Mouse (Mus musculus): ENCODE data around the gene Tmco5. TPM values are rescaled to one million over a fixed set of nuclear protein-coding genes. Genes with fewer than 3 reads are reported as not detected.

Tmco5 gene
- polyA plus RNA-seq, 1 experiment from 2014 or later = not detected

DNA sequence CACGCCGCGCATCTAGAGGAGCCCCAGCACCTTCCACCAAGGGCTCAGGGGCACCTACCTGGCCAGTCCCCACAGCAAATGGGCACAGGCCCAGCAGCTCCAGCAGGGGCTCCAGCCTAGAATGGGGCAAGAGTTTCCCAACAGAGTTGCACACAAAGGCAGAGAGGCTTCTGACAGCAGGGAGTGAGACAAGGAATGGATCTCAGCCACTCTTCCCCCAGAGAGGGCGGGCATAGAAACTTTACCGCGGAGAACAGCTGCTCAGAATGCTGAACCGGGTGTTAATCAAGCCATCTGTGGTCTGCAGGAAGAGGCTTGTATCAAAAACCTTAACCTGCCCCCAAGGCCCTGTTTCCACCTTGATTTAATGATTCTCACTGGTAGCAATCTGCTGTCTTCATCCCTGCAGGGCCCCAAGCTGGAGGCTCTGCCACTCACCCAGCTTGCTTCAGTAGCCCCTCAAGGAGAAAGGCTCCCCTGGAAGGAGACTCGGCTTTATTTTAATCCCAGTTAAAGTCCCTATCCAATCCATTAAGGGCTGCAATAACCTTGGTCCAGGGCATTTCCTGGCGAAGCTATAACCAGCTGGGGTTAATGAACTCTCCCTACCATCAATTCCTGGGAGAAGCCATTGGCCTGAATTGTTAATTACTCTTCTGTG is 1.4 kb upstream of the Tmco5 start:
- Histone ChIP-seq H3K9ac (ENCODE audit: low read depth, low read length) (no peak overlapping the region), H3K9me3 (replicated peaks; ENCODE audit: control insufficient read depth, low read length) (no peaks in the 10 kb centered on the region), H3K27me3 (ENCODE audit: control insufficient read depth, insufficient read depth, low read length) (no peaks in the 10 kb centered on the region), H3K36me3 (ENCODE audit: control insufficient read depth, insufficient read depth, low read length) (no peaks in the 10 kb centered on the region), H3K4me2 (no peak overlapping the region), H3K4me1 (ENCODE audit: control insufficient read depth, insufficient read depth, low read length) (no peaks in the 10 kb centered on the region), H3K27ac (ENCODE audit: low read depth, low read length) (no peak overlapping the region), H3K4me3 (ENCODE audit: low read depth, low read length) (no peak overlapping the region)
- WGBS (ENCODE audit: insufficient replicate concordance) = 39% methylated on average over 9 of the region's 9 CpGs
- ATAC-seq (replicated peaks; ENCODE audit: insufficient number of reproducible peaks, low FRiP score, low TSS enrichment) = no peak

DNA sequence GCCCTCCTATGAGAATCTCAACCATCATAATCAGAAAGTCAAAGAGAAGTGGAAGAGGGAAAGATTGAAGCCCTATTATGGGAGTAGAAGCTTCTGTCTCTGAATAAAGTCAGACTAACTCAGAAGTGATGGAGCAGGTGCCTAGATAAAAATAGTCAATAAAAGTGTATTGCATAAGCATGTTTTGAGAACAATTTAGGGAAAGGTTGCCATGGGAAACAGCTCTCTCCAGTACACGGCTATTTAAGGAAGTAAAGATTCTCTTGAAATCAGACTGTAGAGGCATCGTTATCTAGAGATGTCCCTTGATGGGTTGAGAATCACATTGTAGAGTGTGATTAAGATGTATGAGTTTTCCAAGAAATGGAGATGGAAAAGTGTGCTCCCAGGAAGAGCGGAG is 1.2 kb downstream of the Tmco5 start:
- Histone ChIP-seq H3K9ac (ENCODE audit: low read depth, low read length) (no peak overlapping the region), H3K4me3 (ENCODE audit: low read depth, low read length) (no peak overlapping the region), H3K36me3 (ENCODE audit: control insufficient read depth, insufficient read depth, low read length) (no peaks in the 10 kb centered on the region), H3K27me3 (ENCODE audit: control insufficient read depth, insufficient read depth, low read length) (no peaks in the 10 kb centered on the region), H3K4me1 (ENCODE audit: control insufficient read depth, insufficient read depth, low read length) (no peaks in the 10 kb centered on the region), H3K4me2 (no peak overlapping the region), H3K9me3 (replicated peaks; ENCODE audit: control insufficient read depth, low read length) (no peaks in the 10 kb centered on the region), H3K27ac (ENCODE audit: low read depth, low read length) (no peak overlapping the region)
- ATAC-seq (replicated peaks; ENCODE audit: insufficient number of reproducible peaks, low FRiP score, low TSS enrichment) = no peak
- WGBS (ENCODE audit: insufficient replicate concordance) = 84% methylated on average over 3 of the region's 3 CpGs

DNA sequence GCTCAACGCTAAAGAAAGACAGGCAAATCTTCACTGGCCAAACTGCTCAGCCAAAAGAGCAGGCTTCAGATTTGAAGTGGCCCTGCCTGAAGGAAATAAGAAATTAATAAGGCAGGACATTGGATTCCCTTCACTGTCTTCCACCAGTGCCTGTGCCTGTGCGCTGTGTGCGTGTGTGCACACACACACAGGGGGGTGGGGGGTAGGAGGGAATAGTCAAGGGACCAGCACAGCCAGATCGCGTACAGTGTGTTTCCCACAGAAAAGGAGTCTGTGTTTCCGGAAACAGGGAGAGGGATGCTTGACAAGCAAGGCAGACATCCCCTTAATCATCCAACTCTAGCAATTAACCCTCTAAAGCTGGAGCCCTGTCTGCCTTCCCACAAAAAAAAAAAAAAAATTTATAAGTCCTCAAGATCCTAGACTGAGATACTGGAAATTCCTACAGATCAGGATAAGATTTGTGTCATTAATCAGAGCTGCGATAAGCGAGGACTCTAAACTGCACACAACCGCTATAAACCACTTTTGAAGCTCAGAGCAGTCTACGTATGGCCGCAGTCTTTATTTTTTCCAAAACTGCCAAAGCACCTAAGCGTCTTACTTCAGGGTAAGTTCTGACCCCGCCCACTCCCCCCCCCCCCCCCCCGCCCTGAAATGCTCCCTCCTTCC is 15.0 kb downstream of the Tmco5 start:
- Histone ChIP-seq H3K9me3 (replicated peaks; ENCODE audit: control insufficient read depth, low read length) (no peaks in the 10 kb centered on the region), H3K36me3 (ENCODE audit: control insufficient read depth, insufficient read depth, low read length) (no peaks in the 10 kb centered on the region), H3K4me3 (ENCODE audit: low read depth, low read length) (no peak overlapping the region), H3K4me2 (peak overlapping the region; percentile 61), H3K9ac (ENCODE audit: low read depth, low read length) (no peak overlapping the region), H3K4me1 (ENCODE audit: control insufficient read depth, insufficient read depth, low read length) (no peaks in the 10 kb centered on the region), H3K27me3 (ENCODE audit: control insufficient read depth, insufficient read depth, low read length) (no peaks in the 10 kb centered on the region), H3K27ac (ENCODE audit: low read depth, low read length) (no peak overlapping the region)
- no peak; the same call in 1 of the 2 replicates for ATAC-seq (replicated peaks; ENCODE audit: insufficient number of reproducible peaks, low FRiP score, low TSS enrichment)
- WGBS (ENCODE audit: insufficient replicate concordance) = 40% methylated on average over 14 of the region's 14 CpGs

DNA sequence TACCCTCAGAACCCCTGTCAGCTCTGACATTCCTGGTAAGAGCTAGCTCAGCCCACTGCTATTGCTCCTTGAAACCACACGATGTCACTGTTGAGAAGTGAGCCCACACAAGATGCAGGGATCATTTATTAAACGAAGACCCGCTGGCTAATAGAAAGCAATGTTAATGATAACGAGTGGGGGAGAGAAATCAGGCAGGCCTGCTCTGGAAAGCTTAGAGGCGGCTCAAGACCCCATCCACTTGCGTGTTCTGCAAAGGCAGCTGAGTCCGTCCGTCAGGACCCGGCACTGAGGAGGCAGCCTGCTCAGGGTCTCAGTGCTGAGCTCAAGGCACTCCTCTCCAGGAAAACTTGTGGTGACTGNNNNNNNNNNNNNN is 15.5 kb downstream of the Tmco5 start:
- Histone ChIP-seq H3K4me1 (ENCODE audit: control insufficient read depth, insufficient read depth, low read length) (no peaks in the 10 kb centered on the region), H3K4me3 (ENCODE audit: low read depth, low read length) (peak overlapping the region; percentile 23), H3K9me3 (replicated peaks; ENCODE audit: control insufficient read depth, low read length) (no peaks in the 10 kb centered on the region), H3K36me3 (ENCODE audit: control insufficient read depth, insufficient read depth, low read length) (no peaks in the 10 kb centered on the region), H3K4me2 (peak overlapping the region; percentile 61), H3K27me3 (ENCODE audit: control insufficient read depth, insufficient read depth, low read length) (no peaks in the 10 kb centered on the region), H3K27ac (ENCODE audit: low read depth, low read length) (no peak overlapping the region), H3K9ac (ENCODE audit: low read depth, low read length) (no peak overlapping the region)
- WGBS (ENCODE audit: insufficient replicate concordance) = under 1% methylated on average over 9 of the region's 9 CpGs
- ATAC-seq (replicated peaks; ENCODE audit: insufficient number of reproducible peaks, low FRiP score, low TSS enrichment) = 0 out of 2 replicates have a peak, but pooled peaks have one; percentile 14

DNA sequence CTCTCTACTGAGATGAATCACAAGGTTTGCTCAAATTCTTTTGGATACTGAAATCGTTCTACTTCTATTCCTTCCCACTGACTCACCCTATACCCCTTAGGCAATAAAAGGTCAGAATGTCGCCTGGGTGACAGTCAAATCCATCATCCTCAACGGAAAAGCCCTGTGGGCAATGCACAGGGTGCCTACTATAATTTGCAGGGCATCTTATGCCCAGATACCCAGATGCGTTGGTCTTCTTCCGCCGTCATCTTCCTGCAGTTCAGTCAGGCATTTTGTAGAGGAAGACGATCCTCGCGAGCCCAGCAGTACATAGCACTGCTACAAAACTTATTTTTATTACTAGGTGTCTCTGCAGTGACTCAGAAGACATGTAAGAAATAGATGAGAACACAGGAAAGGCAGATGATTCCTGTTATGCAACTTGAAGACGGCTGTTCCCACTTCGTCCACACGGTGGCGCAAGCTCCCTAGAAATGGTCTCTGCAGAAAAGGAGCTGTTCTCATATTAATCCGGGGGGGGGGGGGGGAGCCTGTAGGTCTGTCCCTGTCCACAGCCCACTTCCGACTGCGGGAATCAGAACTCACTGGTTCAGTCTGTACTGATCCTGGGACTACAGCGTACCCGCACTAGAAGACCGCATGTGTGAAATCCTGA is 21.3 kb downstream of the Tmco5 start:
- Histone ChIP-seq H3K4me3 (ENCODE audit: low read depth, low read length) (peak overlapping the region; percentile 34), H3K9ac (ENCODE audit: low read depth, low read length) (peak overlapping the region; percentile 50; the same call in 1 of the 2 replicates), H3K27ac (ENCODE audit: low read depth, low read length) (no peak overlapping the region), H3K9me3 (replicated peaks; ENCODE audit: control insufficient read depth, low read length) (no peaks in the 10 kb centered on the region), H3K4me1 (ENCODE audit: control insufficient read depth, insufficient read depth, low read length) (no peaks in the 10 kb centered on the region), H3K4me2 (peak overlapping the region; percentile 60), H3K27me3 (ENCODE audit: control insufficient read depth, insufficient read depth, low read length) (no peaks in the 10 kb centered on the region), H3K36me3 (ENCODE audit: control insufficient read depth, insufficient read depth, low read length) (no peaks in the 10 kb centered on the region)
- 15% methylated on average over 19 of the region's 19 CpGs for WGBS (ENCODE audit: insufficient replicate concordance)
- ATAC-seq (replicated peaks; ENCODE audit: insufficient number of reproducible peaks, low FRiP score, low TSS enrichment) = 0 out of 2 replicates have a peak, but pooled peaks have one; percentile 22

DNA sequence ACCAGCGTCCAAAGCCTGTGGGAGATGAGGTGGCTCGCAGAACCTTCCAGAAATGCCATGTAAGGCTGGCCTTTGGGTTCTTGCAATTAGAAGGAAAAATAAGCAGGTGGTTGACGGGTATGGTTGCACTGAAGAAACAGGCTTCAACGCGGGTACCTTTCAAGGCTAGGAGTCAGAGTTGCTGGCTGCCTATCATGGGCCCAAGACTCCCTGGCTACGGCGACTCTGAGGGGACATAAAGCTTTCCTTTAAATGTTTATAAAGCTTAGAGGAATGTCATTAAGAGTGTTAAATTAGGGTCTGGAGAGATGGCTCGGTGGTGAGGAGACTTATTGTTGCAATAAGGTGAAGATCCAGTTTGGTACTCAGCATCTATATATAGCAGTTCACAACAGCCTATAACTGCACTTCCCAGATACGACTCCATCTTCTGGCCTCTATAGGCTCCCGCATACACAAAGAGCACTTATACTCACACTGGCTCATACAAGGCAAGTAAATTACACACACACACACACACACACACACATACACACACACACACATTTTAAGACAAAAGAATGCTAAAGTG is 21.9 kb downstream of the Tmco5 start:
- WGBS (ENCODE audit: insufficient replicate concordance) = 35% methylated on average over 10 of the region's 10 CpGs

DNA sequence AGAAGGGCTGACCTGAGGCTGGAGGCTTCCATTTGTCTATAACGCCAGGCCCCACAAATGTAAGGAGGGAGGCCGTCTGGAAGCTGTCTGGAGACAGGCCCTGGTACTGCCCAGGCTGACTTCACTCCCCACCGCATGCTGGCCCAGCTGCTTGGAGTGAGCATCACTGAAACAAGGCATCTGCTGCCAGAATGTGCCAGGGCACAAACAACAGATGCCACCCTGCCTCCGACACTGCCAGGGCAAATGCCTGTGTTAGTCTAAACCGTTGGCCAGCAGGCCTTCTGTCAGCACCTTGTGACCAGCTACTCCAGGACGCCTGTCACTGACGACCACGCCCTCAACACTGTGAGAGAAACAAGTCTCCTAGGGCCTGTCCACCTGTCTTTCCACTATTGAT is 29.8 kb downstream of the Tmco5 start:
- no peak overlapping the region for H3K4me2 ChIP-seq
- no peaks in the 10 kb centered on the region for H3K27me3 ChIP-seq (ENCODE audit: control insufficient read depth, insufficient read depth, low read length)
- H3K9ac ChIP-seq (ENCODE audit: low read depth, low read length) = no peak overlapping the region
- ATAC-seq (replicated peaks; ENCODE audit: insufficient number of reproducible peaks, low FRiP score, low TSS enrichment) = no peak
- no peak overlapping the region for H3K27ac ChIP-seq (ENCODE audit: low read depth, low read length)
- no peaks in the 10 kb centered on the region for H3K9me3 ChIP-seq (replicated peaks; ENCODE audit: control insufficient read depth, low read length)
- no peaks in the 10 kb centered on the region for H3K36me3 ChIP-seq (ENCODE audit: control insufficient read depth, insufficient read depth, low read length)
- no peaks in the 10 kb centered on the region for H3K4me1 ChIP-seq (ENCODE audit: control insufficient read depth, insufficient read depth, low read length)
- H3K4me3 ChIP-seq (ENCODE audit: low read depth, low read length) = no peak overlapping the region
- 58% methylated on average over 8 of the region's 8 CpGs for WGBS (ENCODE audit: insufficient replicate concordance)

More for the DNA sequence above, 21.9 kb downstream of the Tmco5 start:
- Histone ChIP-seq H3K36me3 (ENCODE audit: control insufficient read depth, insufficient read depth, low read length) (no peaks in the 10 kb centered on the region), H3K4me2 (peak overlapping the region; percentile 60), H3K4me1 (ENCODE audit: control insufficient read depth, insufficient read depth, low read length) (no peaks in the 10 kb centered on the region), H3K27ac (ENCODE audit: low read depth, low read length) (no peak overlapping the region), H3K4me3 (ENCODE audit: low read depth, low read length) (peak overlapping the region; percentile 34), H3K9me3 (replicated peaks; ENCODE audit: control insufficient read depth, low read length) (no peaks in the 10 kb centered on the region), H3K27me3 (ENCODE audit: control insufficient read depth, insufficient read depth, low read length) (no peaks in the 10 kb centered on the region), H3K9ac (ENCODE audit: low read depth, low read length) (peak overlapping the region; percentile 50; the same call in 1 of the 2 replicates)
- ATAC-seq (replicated peaks; ENCODE audit: insufficient number of reproducible peaks, low FRiP score, low TSS enrichment) = no peak

DNA sequence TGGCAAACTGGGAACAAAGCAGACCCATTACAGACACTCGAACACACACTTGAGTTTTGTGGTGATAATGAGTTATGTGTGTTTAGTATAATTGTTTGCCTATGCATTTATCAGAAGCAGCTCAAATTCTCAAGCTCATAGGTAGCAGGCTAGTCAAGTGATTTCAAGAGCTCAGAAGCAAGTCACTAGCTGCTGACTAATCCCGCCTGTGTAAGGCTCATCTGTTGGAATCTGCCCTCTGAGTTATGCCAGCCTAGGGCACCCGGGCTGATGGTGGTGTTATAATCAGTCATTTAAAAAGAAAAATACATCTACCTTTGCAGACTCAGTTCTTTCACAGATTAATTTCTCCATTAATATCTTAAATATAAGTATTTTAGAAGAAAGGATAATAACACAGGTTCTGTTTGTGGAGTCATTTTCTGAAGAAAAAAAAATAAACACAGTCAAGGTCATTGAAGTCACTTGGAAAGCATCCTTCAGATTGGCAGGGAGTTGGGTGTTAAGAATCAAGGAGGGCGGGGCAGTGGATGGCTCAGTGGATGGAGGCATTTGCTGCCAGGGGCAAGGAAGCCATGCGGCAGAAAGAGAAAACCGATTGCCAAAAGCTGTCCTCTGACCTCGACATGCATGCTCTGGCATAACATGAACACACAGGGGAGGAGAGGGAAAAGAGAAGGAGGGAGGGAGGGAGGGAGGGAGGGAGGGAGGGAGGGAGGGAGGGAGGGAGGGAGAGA is 34.0 kb downstream of the Tmco5 start:
- Histone ChIP-seq H3K9me3 (replicated peaks; ENCODE audit: control insufficient read depth, low read length) (no peaks in the 10 kb centered on the region), H3K4me1 (ENCODE audit: control insufficient read depth, insufficient read depth, low read length) (no peaks in the 10 kb centered on the region), H3K9ac (ENCODE audit: low read depth, low read length) (no peak overlapping the region), H3K4me3 (ENCODE audit: low read depth, low read length) (no peak overlapping the region), H3K36me3 (ENCODE audit: control insufficient read depth, insufficient read depth, low read length) (no peaks in the 10 kb centered on the region), H3K27me3 (ENCODE audit: control insufficient read depth, insufficient read depth, low read length) (no peaks in the 10 kb centered on the region), H3K27ac (ENCODE audit: low read depth, low read length) (no peak overlapping the region), H3K4me2 (no peak overlapping the region)
- 74% methylated on average over 7 of the region's 7 CpGs for WGBS (ENCODE audit: insufficient replicate concordance)
- ATAC-seq (replicated peaks; ENCODE audit: insufficient number of reproducible peaks, low FRiP score, low TSS enrichment) = no peak
